Mouse (Mus musculus) lung, postnatal 0 days (tissue): ENCODE results near the gene Shh. TPM values are rescaled to one million over a fixed set of nuclear protein-coding genes. Genes with fewer than 3 reads are reported as not detected.

ENCODE experiments used
- ATAC-seq: fragments of 200-750 bp; cut with Nextera tagmentation; 2 replicates; pipeline ENCODE4 v1.8.0; 2017; ENCODE audit warnings: moderate library complexity
- DNase-seq: peaks from one replicate; pipeline ENCODE4 v3.0.0-alpha.2; 2016; ENCODE audit warnings: low spot score
- H3K27ac ChIP-seq: fragments of 300-500 bp; sonication (generic); 2 replicates; pipeline ENCODE4 v1.5.1; 2014; ENCODE audit warnings: antibody characterized with exemption, mild to moderate bottlenecking, low read length, mixed read lengths
- H3K27me3 ChIP-seq: fragments of 300-500 bp; sonication (generic); replicated peaks from 2 replicates; pipeline ENCODE4 v1.6.1; 2014; ENCODE audit warnings: low read length, mixed read lengths; ENCODE audit not compliant: insufficient read depth
- H3K36me3 ChIP-seq: fragments of 300-500 bp; sonication (generic); 2 replicates; pipeline ENCODE4 v1.6.1; 2014; ENCODE audit warnings: low read length, mixed read lengths; ENCODE audit not compliant: insufficient read depth
- H3K4me1 ChIP-seq: fragments of 300-500 bp; sonication (generic); 2 replicates; pipeline ENCODE4 v1.6.1; 2014; ENCODE audit warnings: antibody characterized with exemption, low read depth, low read length, mixed read lengths; ENCODE audit not compliant: insufficient read depth
- H3K4me2 ChIP-seq: fragments of 300-500 bp; sonication (generic); replicated peaks from 2 replicates; pipeline ENCODE4 v1.6.1; 2014; ENCODE audit warnings: low read depth, mild to moderate bottlenecking, low read length, moderate library complexity, mixed read lengths
- H3K4me3 ChIP-seq: fragments of 300-500 bp; sonication (generic); 2 replicates; pipeline ENCODE4 v1.5.1; 2014; ENCODE audit warnings: low read depth, low read length
- H3K9ac ChIP-seq: fragments of 300-500 bp; sonication (generic); replicated peaks from 2 replicates; pipeline ENCODE4 v1.6.1; 2014; ENCODE audit warnings: low read depth, mild to moderate bottlenecking
- H3K9me3 ChIP-seq: fragments of 300-500 bp; sonication (generic); 2 replicates; pipeline ENCODE4 v1.6.1; 2016; ENCODE audit warnings: low read length, mixed read lengths
- CTCF ChIP-seq: IDR thresholded peaks from 2 replicates; pipeline ENCODE4 v1.5.1; 2016; ENCODE audit warnings: antibody characterized with exemption, mild to moderate bottlenecking
- EP300 ChIP-seq: IDR thresholded peaks from 2 replicates; pipeline ENCODE4 v1.6.1; 2016; ENCODE audit warnings: antibody characterized with exemption, mild to moderate bottlenecking, control low read depth
- WGBS: fragments of 180-500 bp; shearing (Covaris S2); extraction: QIAGEN DNeasy Blood & Tissue Kit; methylation state at CpG from one replicate; pipeline ENCODE4 v1.1.7; 2014; 5-methylcytosine and 5-hydroxymethylcytosine counted together
- polyA plus RNA-seq: library from polyadenylated mRNA; unstranded; fragments of >200 nt; fragmentation: Nextera tagmentation; extraction: Ambion mirVana; gene quantifications from 2 replicates; pipeline ENCODE4 v1.2.1, GENCODE M21; 2015

The Shh gene
- polyA plus RNA-seq, 1 experiment from 2014 or later = 9.7 TPM

GRCm38 (mm10) chr5:28412006-28412685 is 54.9 kb downstream of the Shh start:
- no peak for DNase-seq

More at GRCm38 (mm10) chr5:28412006-28412685, 54.9 kb downstream of the Shh start:
- WGBS = 56% methylated on average over 2 of the region's 2 CpGs
- H3K9me3 ChIP-seq = no peaks in the 10 kb centered on the region
- H3K27ac ChIP-seq = peak overlapping the region; percentile 15; the same call in 1 of the 2 replicates
- H3K4me2 ChIP-seq = no peak overlapping the region
- ATAC-seq = no peak
- TF ChIP-seq EP300 (no peak), CTCF (no peak)
- no peaks in the 10 kb centered on the region for H3K27me3 ChIP-seq
- peaks cover 4% of the 10 kb centered on the region; the same call in 1 of the 2 replicates for H3K4me1 ChIP-seq
- H3K36me3 ChIP-seq = peaks cover 34% of the 10 kb centered on the region
- H3K4me3 ChIP-seq = no peak overlapping the region
- H3K9ac ChIP-seq = no peak overlapping the region

Other genes with a start within 250 kb of the Shh start
- 0.08 and 0.11 TPM in 2 replicates for gene Cnpy1, start 221.4 kb downstream of the Shh start, polyA plus RNA-seq
- 7.4 and 8.6 TPM in 2 replicates for gene Rbm33, start 150.1 kb downstream of the Shh start, polyA plus RNA-seq